Mouse (Mus musculus) layer of hippocampus, adult 9-11 months (tissue): ENCODE data around the gene Prdm16.
A peak's percentile ranks its signal among the peaks of the same experiment; 100 is the strongest.

Source experiments
- DNase-seq: peaks from one replicate; pipeline ENCODE4 v3.0.0; 2022

The Prdm16 gene

GRCm38 (mm10) chr4:154370841-154371240, 265.8 kb downstream of the Prdm16 start:
- no peak for DNase-seq

GRCm38 (mm10) chr4:154369089-154369488, 267.6 kb downstream of the Prdm16 start:
- no peak for DNase-seq

GRCm38 (mm10) chr4:154366836-154367235, 269.8 kb downstream of the Prdm16 start:
- no peak for DNase-seq

GRCm38 (mm10) chr4:154364752-154365151, 271.9 kb downstream of the Prdm16 start:
- DNase-seq, result no peak

GRCm38 (mm10) chr4:154360850-154361249, 275.8 kb downstream of the Prdm16 start:
- no peak for DNase-seq

- DNase-seq, result no peak
Observed at GRCm38 (mm10) chr4:154360441-154360840, 276.2 kb downstream of the Prdm16 start.

GRCm38 (mm10) chr4:154359762-154360300, 276.8 kb downstream of the Prdm16 start:
- no peak for DNase-seq

GRCm38 (mm10) chr4:154358816-154359215, 277.9 kb downstream of the Prdm16 start:
- no peak for DNase-seq

GRCm38 (mm10) chr4:154358370-154358769, 278.3 kb downstream of the Prdm16 start:
- no peak for DNase-seq

- no peak for DNase-seq
Observed at GRCm38 (mm10) chr4:154355408-154355807, 281.3 kb downstream of the Prdm16 start.

- DNase-seq, result no peak
Observed at GRCm38 (mm10) chr4:154352246-154352645, 284.4 kb downstream of the Prdm16 start.

- no peak for DNase-seq
Observed at GRCm38 (mm10) chr4:154348197-154348786, 288.4 kb downstream of the Prdm16 start.

- DNase-seq, result no peak
Observed at GRCm38 (mm10) chr4:154346731-154347522, 289.7 kb downstream of the Prdm16 start.

- DNase-seq, result no peak
Observed at GRCm38 (mm10) chr4:154336650-154337049, 300.0 kb downstream of the Prdm16 start.

GRCm38 (mm10) chr4:154335761-154336160, 300.9 kb downstream of the Prdm16 start, which contains the start of gene B230104I21Rik:
Gene B230104I21Rik (plus strand): TSS chr4:154336127.
- DNase-seq, result peak; percentile 75

GRCm38 (mm10) chr4:154334699-154335402, 301.8 kb downstream of the Prdm16 start:
- no peak for DNase-seq

GRCm38 (mm10) chr4:154333300-154333699, 303.4 kb downstream of the Prdm16 start:
- DNase-seq, result no peak

GRCm38 (mm10) chr4:154331271-154331670, 305.4 kb downstream of the Prdm16 start:
- no peak for DNase-seq

GRCm38 (mm10) chr4:154330001-154330400, 306.7 kb downstream of the Prdm16 start:
- DNase-seq, result no peak

- peak; percentile 52 for DNase-seq
Observed at GRCm38 (mm10) chr4:154328836-154329235, 307.8 kb downstream of the Prdm16 start.

- DNase-seq, result no peak
Observed at GRCm38 (mm10) chr4:154328431-154328830, 308.2 kb downstream of the Prdm16 start.

- no peak for DNase-seq
Observed at GRCm38 (mm10) chr4:154325410-154325809, 311.3 kb downstream of the Prdm16 start.

GRCm38 (mm10) chr4:154313622-154313967, 323.1 kb downstream of the Prdm16 start:
- no peak for DNase-seq
